Mouse (Mus musculus): ENCODE results near the gene Ccdc62. TPM values are rescaled to one million over a fixed set of nuclear protein-coding genes. Genes with fewer than 3 reads are reported as not detected.

Ccdc62 gene
- polyA plus RNA-seq, 1 experiment from 2014 or later: 5.2 TPM

DNA sequence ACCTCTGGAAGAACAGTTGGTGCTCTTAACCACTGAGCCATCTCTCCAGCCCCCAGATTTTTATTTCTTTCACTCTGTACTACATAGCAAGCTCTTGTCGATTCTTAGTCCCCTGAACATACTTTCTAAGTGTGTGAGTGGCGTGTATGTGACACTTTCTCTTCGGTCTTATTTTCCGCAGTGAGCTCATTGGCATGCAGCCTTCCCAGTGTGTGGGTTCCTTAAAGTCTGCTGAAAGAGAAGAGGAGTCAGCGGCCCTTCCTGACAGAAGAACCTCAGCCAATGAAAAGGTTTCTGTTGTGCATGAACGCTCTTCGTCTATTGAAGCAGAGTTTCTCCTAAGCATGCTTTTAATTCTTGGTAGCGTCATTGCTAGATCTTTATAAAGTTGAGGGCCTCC, 26.7 kb downstream of the Ccdc62 start:
- Histone ChIP-seq H3K36me3 (ENCODE audit: control insufficient read depth, insufficient read depth, low read length) (no peaks in the 10 kb centered on the region), H3K9me3 (ENCODE audit: control insufficient read depth, low read length) (no peaks in the 10 kb centered on the region), H3K4me1 (ENCODE audit: control insufficient read depth, insufficient read depth, low read length) (no peaks in the 10 kb centered on the region), H3K27ac (ENCODE audit: low read depth, low read length) (no peak overlapping the region), H3K9ac (replicated peaks; ENCODE audit: low read depth, low read length) (no peak overlapping the region), H3K27me3 (ENCODE audit: control insufficient read depth, insufficient read depth, low read length) (no peaks in the 10 kb centered on the region), H3K4me2 (ENCODE audit: low read depth, low read length) (no peak overlapping the region), H3K4me3 (ENCODE audit: low read depth, low read length) (no peak overlapping the region)
- no peak for ATAC-seq (ENCODE audit: low read depth)
- 93% methylated on average over 8 of the region's 8 CpGs for WGBS

DNA sequence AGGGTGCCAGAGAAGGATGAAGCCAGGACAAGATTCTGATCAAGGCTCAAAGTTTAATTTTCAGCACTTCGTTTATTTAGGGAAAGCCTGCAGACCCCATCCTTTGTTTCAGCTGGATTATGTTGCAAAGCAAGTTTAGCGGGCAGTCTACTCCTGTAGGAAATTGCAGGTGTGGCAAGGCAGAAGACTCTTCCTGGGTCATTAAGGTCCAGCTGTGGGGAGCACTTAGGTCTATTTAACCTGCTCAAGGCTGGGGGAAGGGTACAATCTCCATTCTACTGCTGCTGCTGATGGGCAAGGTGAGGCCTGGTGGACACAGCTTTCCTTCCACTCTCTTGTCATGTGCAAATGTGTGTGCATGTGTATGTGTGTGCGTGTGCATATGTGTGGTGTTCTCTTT, 28.5 kb downstream of the Ccdc62 start:
- Histone ChIP-seq H3K4me2 (ENCODE audit: low read depth, low read length) (no peak overlapping the region), H3K9ac (replicated peaks; ENCODE audit: low read depth, low read length) (no peak overlapping the region), H3K4me3 (ENCODE audit: low read depth, low read length) (no peak overlapping the region), H3K27ac (ENCODE audit: low read depth, low read length) (no peak overlapping the region), H3K36me3 (ENCODE audit: control insufficient read depth, insufficient read depth, low read length) (no peaks in the 10 kb centered on the region), H3K4me1 (ENCODE audit: control insufficient read depth, insufficient read depth, low read length) (no peaks in the 10 kb centered on the region), H3K27me3 (ENCODE audit: control insufficient read depth, insufficient read depth, low read length) (no peaks in the 10 kb centered on the region), H3K9me3 (ENCODE audit: control insufficient read depth, low read length) (no peaks in the 10 kb centered on the region)
- no peak for ATAC-seq (ENCODE audit: low read depth)
- 78% methylated on average over 3 of the region's 3 CpGs for WGBS

DNA sequence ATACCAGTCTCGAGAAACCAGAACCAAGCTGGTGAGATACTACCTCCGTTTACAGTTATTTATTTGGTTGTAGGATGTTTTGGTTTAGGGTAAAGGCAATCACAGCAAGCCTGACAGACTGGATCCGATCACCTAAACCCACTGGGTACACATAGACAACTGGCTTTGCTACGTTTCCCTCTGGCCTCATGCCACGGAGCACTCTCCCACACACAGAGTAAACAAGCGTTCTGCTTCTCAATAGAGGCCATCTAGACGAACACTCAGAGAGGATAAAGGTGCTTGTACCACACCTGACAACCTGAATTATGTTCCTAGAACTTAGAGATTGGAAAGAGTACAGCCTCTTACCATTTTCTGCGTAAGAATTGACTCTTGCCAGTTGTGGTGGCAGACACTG, 29.6 kb downstream of the Ccdc62 start:
- no peak overlapping the region for H3K4me3 ChIP-seq (ENCODE audit: low read depth, low read length)
- no peak overlapping the region for H3K4me2 ChIP-seq (ENCODE audit: low read depth, low read length)
- H3K4me1 ChIP-seq (ENCODE audit: control insufficient read depth, insufficient read depth, low read length): no peaks in the 10 kb centered on the region
- WGBS: 82% methylated on average over 8 of the region's 8 CpGs
- no peaks in the 10 kb centered on the region for H3K9me3 ChIP-seq (ENCODE audit: control insufficient read depth, low read length)
- no peaks in the 10 kb centered on the region for H3K27me3 ChIP-seq (ENCODE audit: control insufficient read depth, insufficient read depth, low read length)
- H3K27ac ChIP-seq (ENCODE audit: low read depth, low read length): no peak overlapping the region
- no peak overlapping the region for H3K9ac ChIP-seq (replicated peaks; ENCODE audit: low read depth, low read length)
- no peak for ATAC-seq (ENCODE audit: low read depth)
- H3K36me3 ChIP-seq (ENCODE audit: control insufficient read depth, insufficient read depth, low read length): no peaks in the 10 kb centered on the region

- Histone ChIP-seq H3K27ac (ENCODE audit: low read depth, low read length) (no peak overlapping the region), H3K4me2 (ENCODE audit: low read depth, low read length) (no peak overlapping the region), H3K9ac (replicated peaks; ENCODE audit: low read depth, low read length) (no peak overlapping the region), H3K4me3 (ENCODE audit: low read depth, low read length) (no peak overlapping the region), H3K27me3 (ENCODE audit: control insufficient read depth, insufficient read depth, low read length) (no peaks in the 10 kb centered on the region), H3K9me3 (ENCODE audit: control insufficient read depth, low read length) (no peaks in the 10 kb centered on the region), H3K4me1 (ENCODE audit: control insufficient read depth, insufficient read depth, low read length) (no peaks in the 10 kb centered on the region), H3K36me3 (ENCODE audit: control insufficient read depth, insufficient read depth, low read length) (no peaks in the 10 kb centered on the region)
- ATAC-seq (ENCODE audit: low read depth): no peak
- WGBS: 74% methylated on average over 12 of the region's 12 CpGs
Measured at GRCm38 (mm10) chr5:123961046-123961445, 30.6 kb downstream of the Ccdc62 start.

DNA sequence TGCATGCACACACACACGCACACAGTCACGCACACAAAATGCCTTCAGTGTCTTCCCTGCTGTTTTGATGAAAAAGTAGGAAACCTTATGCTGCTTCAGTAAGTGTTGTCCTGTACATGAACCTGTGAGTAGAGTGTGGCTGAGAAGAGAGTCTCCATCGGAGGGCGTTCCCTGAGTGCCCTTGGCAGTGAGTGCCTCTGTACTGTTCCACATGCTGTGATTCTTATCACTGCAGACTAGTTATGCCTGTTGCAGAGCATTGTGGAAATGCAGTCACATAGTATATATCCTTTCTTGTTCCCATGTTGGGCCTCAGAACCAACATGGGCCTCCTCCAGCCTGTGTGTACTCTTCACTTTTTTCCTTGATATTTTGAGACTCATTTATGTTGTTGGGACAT, 33.7 kb downstream of the Ccdc62 start:
- Histone ChIP-seq H3K4me1 (ENCODE audit: control insufficient read depth, insufficient read depth, low read length) (no peaks in the 10 kb centered on the region), H3K36me3 (ENCODE audit: control insufficient read depth, insufficient read depth, low read length) (no peaks in the 10 kb centered on the region), H3K27me3 (ENCODE audit: control insufficient read depth, insufficient read depth, low read length) (no peaks in the 10 kb centered on the region), H3K9me3 (ENCODE audit: control insufficient read depth, low read length) (no peaks in the 10 kb centered on the region), H3K9ac (replicated peaks; ENCODE audit: low read depth, low read length) (no peak overlapping the region), H3K4me3 (ENCODE audit: low read depth, low read length) (no peak overlapping the region), H3K4me2 (ENCODE audit: low read depth, low read length) (no peak overlapping the region), H3K27ac (ENCODE audit: low read depth, low read length) (no peak overlapping the region)
- no peak for ATAC-seq (ENCODE audit: low read depth)
- WGBS: 95% methylated on average over 4 of the region's 4 CpGs

DNA sequence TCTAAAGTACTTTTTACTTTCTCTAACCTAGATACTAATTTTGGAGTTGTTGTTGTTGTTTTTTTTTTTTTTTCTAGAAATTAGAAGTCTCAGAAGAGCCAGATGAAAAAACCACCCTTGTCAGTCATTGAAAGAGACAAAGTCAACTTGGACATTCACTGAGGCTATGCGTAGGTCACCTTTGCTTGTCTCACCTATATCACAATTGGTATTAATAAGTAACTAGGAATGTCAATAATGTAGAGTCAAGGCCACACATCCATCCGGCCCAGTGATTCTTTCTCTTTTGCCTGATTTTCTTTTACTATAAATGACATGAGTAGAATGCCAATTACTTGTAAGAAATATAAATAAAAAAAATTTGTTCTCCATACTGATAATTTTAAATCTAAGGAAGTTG, 36.3 kb downstream of the Ccdc62 start:
- no peaks in the 10 kb centered on the region for H3K4me1 ChIP-seq (ENCODE audit: control insufficient read depth, insufficient read depth, low read length)
- no peak for ATAC-seq (ENCODE audit: low read depth)

GRCm38 (mm10) chr5:123968468-123968867, 38.0 kb downstream of the Ccdc62 start:
- Histone ChIP-seq H3K9ac (replicated peaks; ENCODE audit: low read depth, low read length) (no peak overlapping the region), H3K27me3 (ENCODE audit: control insufficient read depth, insufficient read depth, low read length) (no peaks in the 10 kb centered on the region), H3K9me3 (ENCODE audit: control insufficient read depth, low read length) (no peaks in the 10 kb centered on the region), H3K36me3 (ENCODE audit: control insufficient read depth, insufficient read depth, low read length) (no peaks in the 10 kb centered on the region), H3K4me3 (ENCODE audit: low read depth, low read length) (no peak overlapping the region), H3K27ac (ENCODE audit: low read depth, low read length) (no peak overlapping the region), H3K4me1 (ENCODE audit: control insufficient read depth, insufficient read depth, low read length) (no peaks in the 10 kb centered on the region), H3K4me2 (ENCODE audit: low read depth, low read length) (no peak overlapping the region)
- ATAC-seq (ENCODE audit: low read depth): no peak
- WGBS: 87% methylated on average over 5 of the region's 5 CpGs

More for the DNA sequence above, 36.3 kb downstream of the Ccdc62 start:
- H3K9me3 ChIP-seq (ENCODE audit: control insufficient read depth, low read length): no peaks in the 10 kb centered on the region
- H3K9ac ChIP-seq (replicated peaks; ENCODE audit: low read depth, low read length): no peak overlapping the region
- H3K36me3 ChIP-seq (ENCODE audit: control insufficient read depth, insufficient read depth, low read length): no peaks in the 10 kb centered on the region
- WGBS: 94% methylated on average over 2 of the region's 2 CpGs
- no peak overlapping the region for H3K4me2 ChIP-seq (ENCODE audit: low read depth, low read length)
- no peak overlapping the region for H3K27ac ChIP-seq (ENCODE audit: low read depth, low read length)
- no peak overlapping the region for H3K4me3 ChIP-seq (ENCODE audit: low read depth, low read length)
- no peaks in the 10 kb centered on the region for H3K27me3 ChIP-seq (ENCODE audit: control insufficient read depth, insufficient read depth, low read length)

DNA sequence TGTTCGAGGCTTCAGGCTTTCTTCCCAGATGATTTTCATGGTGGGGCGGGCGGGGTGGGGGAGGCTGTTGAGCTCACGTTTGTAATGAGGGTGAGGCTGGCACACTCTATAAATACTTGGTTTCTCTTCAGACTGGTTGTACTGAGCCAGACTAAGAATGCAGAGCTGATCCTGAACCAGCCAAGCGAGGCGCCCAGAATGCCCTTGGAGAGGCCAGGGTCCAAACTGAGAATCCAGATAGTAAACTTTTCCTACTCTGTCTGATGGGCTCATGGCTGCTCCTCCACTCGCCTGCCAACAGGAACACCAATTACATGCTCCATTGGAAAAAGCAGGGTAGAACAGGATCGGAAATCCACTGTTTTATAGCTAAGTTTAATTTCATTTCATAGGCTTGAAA, 38.7 kb downstream of the Ccdc62 start:
- no peak overlapping the region for H3K27ac ChIP-seq (ENCODE audit: low read depth, low read length)
- 69% methylated on average over 8 of the region's 8 CpGs for WGBS
- H3K4me1 ChIP-seq (ENCODE audit: control insufficient read depth, insufficient read depth, low read length): no peaks in the 10 kb centered on the region
- H3K9me3 ChIP-seq (ENCODE audit: control insufficient read depth, low read length): no peaks in the 10 kb centered on the region
- no peak overlapping the region for H3K4me2 ChIP-seq (ENCODE audit: low read depth, low read length)
- H3K27me3 ChIP-seq (ENCODE audit: control insufficient read depth, insufficient read depth, low read length): no peaks in the 10 kb centered on the region
- ATAC-seq (ENCODE audit: low read depth): no peak
- no peaks in the 10 kb centered on the region for H3K36me3 ChIP-seq (ENCODE audit: control insufficient read depth, insufficient read depth, low read length)
- no peak overlapping the region for H3K9ac ChIP-seq (replicated peaks; ENCODE audit: low read depth, low read length)
- H3K4me3 ChIP-seq (ENCODE audit: low read depth, low read length): no peak overlapping the region

GRCm38 (mm10) chr5:123970576-123970975, 40.1 kb downstream of the Ccdc62 start:
- no peaks in the 10 kb centered on the region for H3K27me3 ChIP-seq (ENCODE audit: control insufficient read depth, insufficient read depth, low read length)
- no peak overlapping the region for H3K27ac ChIP-seq (ENCODE audit: low read depth, low read length)
- WGBS: 92% methylated on average over 4 of the region's 4 CpGs
- ATAC-seq (ENCODE audit: low read depth): no peak
- H3K4me3 ChIP-seq (ENCODE audit: low read depth, low read length): no peak overlapping the region
- no peaks in the 10 kb centered on the region for H3K9me3 ChIP-seq (ENCODE audit: control insufficient read depth, low read length)
- H3K4me1 ChIP-seq (ENCODE audit: control insufficient read depth, insufficient read depth, low read length): peaks cover 4% of the 10 kb centered on the region; the same call in 1 of the 2 replicates
- no peak overlapping the region for H3K9ac ChIP-seq (replicated peaks; ENCODE audit: low read depth, low read length)
- no peak overlapping the region for H3K4me2 ChIP-seq (ENCODE audit: low read depth, low read length)
- no peaks in the 10 kb centered on the region for H3K36me3 ChIP-seq (ENCODE audit: control insufficient read depth, insufficient read depth, low read length)

DNA sequence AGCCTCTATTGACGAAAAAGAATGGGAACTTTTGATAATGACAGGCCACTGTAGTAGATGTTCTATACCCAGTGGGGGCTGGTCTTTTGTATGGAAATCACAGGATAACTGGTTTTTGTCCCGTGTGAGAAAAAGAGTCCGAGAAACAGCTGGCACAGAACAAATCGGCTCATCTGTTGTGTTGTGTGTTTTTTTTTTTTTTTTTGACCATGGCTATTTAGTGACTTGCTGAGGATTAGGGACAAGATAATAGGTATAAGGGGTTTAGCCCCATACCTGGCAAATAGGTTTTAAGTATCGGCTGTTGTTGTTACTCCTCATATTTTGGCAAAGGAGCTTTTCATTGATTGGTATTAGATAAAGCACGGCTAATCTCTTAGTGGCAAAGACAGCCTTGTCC, 42.0 kb downstream of the Ccdc62 start:
- Histone ChIP-seq H3K27ac (ENCODE audit: low read depth, low read length) (no peak overlapping the region), H3K4me3 (ENCODE audit: low read depth, low read length) (no peak overlapping the region), H3K9ac (replicated peaks; ENCODE audit: low read depth, low read length) (no peak overlapping the region), H3K27me3 (ENCODE audit: control insufficient read depth, insufficient read depth, low read length) (no peaks in the 10 kb centered on the region), H3K9me3 (ENCODE audit: control insufficient read depth, low read length) (no peaks in the 10 kb centered on the region), H3K36me3 (ENCODE audit: control insufficient read depth, insufficient read depth, low read length) (no peaks in the 10 kb centered on the region), H3K4me2 (ENCODE audit: low read depth, low read length) (no peak overlapping the region), H3K4me1 (ENCODE audit: control insufficient read depth, insufficient read depth, low read length) (peaks cover 4% of the 10 kb centered on the region; the same call in 1 of the 2 replicates)
- no peak for ATAC-seq (ENCODE audit: low read depth)
- 54% methylated on average over 6 of the region's 6 CpGs for WGBS

Data from neural tube, embryonic 14.5 days (tissue).